Mouse (Mus musculus): ENCODE measurements around the gene Kctd11. TPM values are rescaled to one million over a fixed set of nuclear protein-coding genes. Genes with fewer than 3 reads are reported as not detected.
A peak's percentile ranks its signal among the peaks of the same experiment; 100 is the strongest.

The Kctd11 gene
- polyA plus RNA-seq, 1 experiment = 20.7 TPM

DNA sequence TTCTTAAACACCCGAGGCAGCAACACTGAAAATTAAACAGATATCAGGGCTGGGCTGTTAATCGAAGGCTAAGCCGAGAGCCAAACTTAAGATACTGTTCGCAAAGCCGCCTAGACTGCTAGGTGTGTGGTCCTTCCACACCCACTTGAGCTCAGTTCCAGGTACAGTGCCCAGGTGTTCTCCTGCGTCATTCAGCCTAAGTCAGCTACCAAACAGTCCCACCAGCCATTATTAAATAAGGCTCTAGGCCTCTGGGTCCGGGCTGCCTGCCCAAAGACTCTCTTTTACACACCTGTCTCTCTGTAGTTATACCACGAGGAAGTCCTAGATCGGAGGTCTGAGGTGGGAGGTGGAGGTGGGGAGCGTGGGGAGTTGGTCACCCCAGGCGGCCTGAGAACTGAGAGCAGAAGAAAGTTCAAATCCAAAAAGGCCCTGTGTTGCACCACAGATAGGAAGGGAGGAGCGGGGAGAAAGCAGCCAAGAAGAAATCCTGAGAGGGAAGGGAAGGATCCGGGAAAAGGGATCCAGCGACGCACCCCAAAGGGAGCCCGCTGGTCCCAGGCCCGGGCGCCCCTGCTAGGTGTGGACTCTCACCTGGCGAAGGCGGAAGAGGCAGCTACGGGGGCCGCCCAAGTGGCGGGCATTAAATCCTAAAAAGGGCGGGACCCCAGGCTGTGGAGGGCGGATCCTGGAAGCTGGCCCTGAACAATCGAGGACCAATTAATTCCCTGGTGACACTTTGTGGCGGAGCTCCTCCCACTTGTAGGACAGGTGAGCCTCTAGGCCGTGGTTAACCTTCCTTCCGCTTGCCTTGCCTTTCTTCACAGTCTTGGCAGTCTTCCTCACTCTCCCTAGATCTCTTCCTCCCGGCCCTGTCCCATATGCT, 22.9 kb downstream of the Kctd11 start, which contains the start of gene Tnk1:
Tnk1 (minus strand) TSS at position 618 of the 886 bp plus-strand sequence.
- Histone ChIP-seq H3K4me3 (ENCODE audit: insufficient read depth, low read length) (no peak within 1 kb of the TSS), H3K4me1 (ENCODE audit: control insufficient read depth, insufficient read depth, low read length) (no peaks in the 10 kb centered on the region), H3K27ac (ENCODE audit: insufficient read depth, low read length) (no peak within 1 kb of the TSS)
- TF ChIP-seq POLR2A (IDR thresholded peaks at IDR 0.05; ENCODE audit: low read depth, low read length) (no peak), CTCF (IDR thresholded peaks at IDR 0.05; ENCODE audit: borderline replicate concordance, insufficient read depth, low read length) (no peak)

DNA sequence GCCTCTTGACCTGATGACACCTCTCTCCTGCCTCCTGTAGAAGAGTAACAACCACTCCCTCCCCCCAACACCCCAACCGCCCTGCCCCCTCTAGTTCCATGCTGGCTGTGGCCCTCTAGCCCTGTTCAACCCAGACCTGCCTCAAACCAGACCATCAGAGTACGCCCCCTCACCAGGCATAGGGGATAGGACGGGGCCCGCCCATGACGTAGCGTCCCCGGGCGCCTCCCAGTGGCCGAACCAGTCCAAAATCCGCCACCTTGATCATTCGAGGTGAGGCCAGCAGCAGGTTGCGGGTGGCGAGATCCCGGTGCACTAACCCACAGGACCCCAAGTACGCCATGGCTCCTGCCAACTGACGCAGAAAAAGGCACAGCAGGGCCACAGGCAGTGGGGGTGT, 25.9 kb downstream of the Kctd11 start:
- Histone ChIP-seq H3K4me1 (ENCODE audit: control insufficient read depth, insufficient read depth, low read length) (no peaks in the 10 kb centered on the region), H3K4me3 (ENCODE audit: insufficient read depth, low read length) (no peak overlapping the region), H3K27ac (ENCODE audit: insufficient read depth, low read length) (no peak overlapping the region)
- no peak for TF ChIP-seq POLR2A (IDR thresholded peaks at IDR 0.05; ENCODE audit: low read depth, low read length)
- 0 out of 2 replicates have a peak, but pooled peaks have one; percentile 7 for TF ChIP-seq CTCF (IDR thresholded peaks at IDR 0.05; ENCODE audit: borderline replicate concordance, insufficient read depth, low read length)

DNA sequence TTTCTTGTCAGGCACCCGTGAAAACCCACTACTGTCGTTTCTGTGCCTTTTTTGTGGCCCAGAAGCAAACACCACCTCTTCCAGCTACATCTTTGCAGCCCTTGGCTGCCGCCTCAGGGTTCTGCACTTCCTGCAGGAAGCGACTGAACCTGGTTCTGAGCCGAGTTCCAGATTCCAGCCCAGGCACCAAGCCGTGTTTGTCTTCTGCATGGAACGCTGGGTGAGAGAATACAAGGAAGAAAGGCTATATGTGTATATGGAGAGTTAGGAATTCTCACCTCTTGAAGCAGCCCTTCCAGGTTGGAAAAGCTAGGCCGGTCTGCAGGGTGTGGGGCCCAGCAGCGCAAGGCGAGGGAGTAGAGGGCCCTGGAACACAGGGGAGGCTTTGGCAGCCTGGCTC, 26.5 kb downstream of the Kctd11 start:
- H3K4me1 ChIP-seq (ENCODE audit: control insufficient read depth, insufficient read depth, low read length) = no peaks in the 10 kb centered on the region
- no peak overlapping the region for H3K27ac ChIP-seq (ENCODE audit: insufficient read depth, low read length)
- H3K4me3 ChIP-seq (ENCODE audit: insufficient read depth, low read length) = no peak overlapping the region
- TF ChIP-seq POLR2A (IDR thresholded peaks at IDR 0.05; ENCODE audit: low read depth, low read length) = no peak
- TF ChIP-seq CTCF (IDR thresholded peaks at IDR 0.05; ENCODE audit: borderline replicate concordance, insufficient read depth, low read length) = no peak

DNA sequence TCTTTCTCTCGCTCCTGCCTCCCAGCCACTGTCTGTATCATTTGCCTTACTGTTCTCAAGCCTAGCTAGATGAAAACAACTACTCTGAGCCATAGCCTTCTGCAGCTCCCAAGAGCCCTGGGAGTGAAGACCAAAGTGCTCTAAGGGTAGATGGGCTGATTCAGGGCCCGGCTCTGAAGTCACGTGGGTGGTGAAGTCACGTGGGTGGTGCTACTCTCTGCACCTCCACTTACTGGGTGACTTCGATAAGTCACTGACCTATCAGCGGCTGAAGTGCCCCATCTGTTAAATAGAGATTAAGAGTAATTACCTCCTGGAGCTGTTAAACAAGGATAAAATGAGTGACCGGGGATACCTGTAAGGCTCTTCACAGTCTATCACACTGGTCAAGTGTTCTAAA, 27.2 kb downstream of the Kctd11 start:
- TF ChIP-seq CTCF (IDR thresholded peaks at IDR 0.05; ENCODE audit: borderline replicate concordance, insufficient read depth, low read length) (no peak), POLR2A (IDR thresholded peaks at IDR 0.05; ENCODE audit: low read depth, low read length) (peak; percentile 35; the same call in 1 of the 2 replicates)
- no peak overlapping the region for H3K27ac ChIP-seq (ENCODE audit: insufficient read depth, low read length)
- H3K4me3 ChIP-seq (ENCODE audit: insufficient read depth, low read length) = no peak overlapping the region
- no peaks in the 10 kb centered on the region for H3K4me1 ChIP-seq (ENCODE audit: control insufficient read depth, insufficient read depth, low read length)

DNA sequence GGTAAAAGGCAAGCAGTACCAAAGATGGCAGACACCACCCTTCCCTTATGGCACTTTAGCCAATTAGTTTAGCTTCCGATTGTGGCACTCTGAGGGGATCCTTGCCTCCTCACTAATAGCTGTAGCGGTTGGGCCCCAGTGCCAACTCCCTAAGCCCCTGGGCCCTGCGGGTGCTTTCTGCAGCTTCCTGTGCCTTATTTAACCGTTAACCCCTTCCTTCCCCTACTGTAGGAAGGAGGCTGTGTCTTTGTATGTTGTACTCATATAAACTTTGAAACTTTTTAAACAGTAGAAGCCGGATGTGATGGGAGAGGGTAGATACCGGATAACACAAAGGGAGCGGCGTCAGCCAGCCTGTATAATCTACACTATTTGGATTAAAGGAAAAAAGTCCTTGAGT, 30.5 kb downstream of the Kctd11 start:
- Histone ChIP-seq H3K4me3 (ENCODE audit: insufficient read depth, low read length) (no peak overlapping the region), H3K27ac (ENCODE audit: insufficient read depth, low read length) (no peak overlapping the region), H3K4me1 (ENCODE audit: control insufficient read depth, insufficient read depth, low read length) (no peaks in the 10 kb centered on the region)
- TF ChIP-seq POLR2A (IDR thresholded peaks at IDR 0.05; ENCODE audit: low read depth, low read length) (no peak), CTCF (IDR thresholded peaks at IDR 0.05; ENCODE audit: borderline replicate concordance, insufficient read depth, low read length) (no peak)

DNA sequence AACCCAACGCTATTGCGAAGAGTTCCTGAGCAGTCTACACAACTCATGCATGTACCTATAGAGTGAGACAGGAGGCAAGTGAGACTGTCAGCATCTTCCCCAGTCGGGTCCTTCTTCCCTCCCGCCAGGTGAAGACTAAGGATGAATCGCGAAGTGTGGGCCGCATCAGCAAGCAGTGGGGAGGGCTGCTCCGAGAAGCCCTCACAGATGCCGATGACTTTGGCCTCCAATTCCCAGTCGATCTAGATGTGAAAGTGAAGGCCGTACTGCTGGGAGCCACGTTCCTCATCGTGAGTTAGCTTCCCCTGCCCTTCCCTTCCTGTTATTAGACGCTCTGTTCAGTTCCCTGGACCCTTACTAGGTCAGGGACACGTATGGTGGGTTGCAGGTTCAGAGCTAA, 31.3 kb downstream of the Kctd11 start:
- Histone ChIP-seq H3K27ac (ENCODE audit: insufficient read depth, low read length) (no peak overlapping the region), H3K4me1 (ENCODE audit: control insufficient read depth, insufficient read depth, low read length) (peaks cover 5% of the 10 kb centered on the region), H3K4me3 (ENCODE audit: insufficient read depth, low read length) (no peak overlapping the region)
- no peak; the same call in 1 of the 2 replicates for TF ChIP-seq POLR2A (IDR thresholded peaks at IDR 0.05; ENCODE audit: low read depth, low read length)
- TF ChIP-seq CTCF (IDR thresholded peaks at IDR 0.05; ENCODE audit: borderline replicate concordance, insufficient read depth, low read length) = no peak

DNA sequence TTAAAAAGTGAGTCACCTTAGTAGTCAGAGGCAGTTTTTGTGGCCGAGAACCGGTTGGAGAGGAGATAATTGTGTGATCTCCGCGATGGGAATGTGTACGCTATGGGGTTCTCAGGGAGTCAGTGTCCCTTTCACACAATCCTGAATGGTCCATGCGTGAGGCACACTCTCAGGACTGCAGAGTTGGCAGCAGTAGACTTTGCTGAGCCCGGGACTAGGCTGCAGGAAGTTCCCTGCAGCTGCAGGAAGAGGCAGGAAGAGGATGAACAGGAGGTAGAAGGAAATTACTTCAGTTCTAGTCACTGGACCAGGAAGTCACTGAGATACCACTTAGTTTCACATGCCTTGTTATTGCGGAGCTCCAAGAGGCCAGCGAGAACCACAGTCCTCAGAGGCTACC, 32.1 kb downstream of the Kctd11 start:
- H3K27ac ChIP-seq (ENCODE audit: insufficient read depth, low read length) = no peak overlapping the region
- no peak overlapping the region for H3K4me3 ChIP-seq (ENCODE audit: insufficient read depth, low read length)
- TF ChIP-seq POLR2A (IDR thresholded peaks at IDR 0.05; ENCODE audit: low read depth, low read length) (no peak), CTCF (IDR thresholded peaks at IDR 0.05; ENCODE audit: borderline replicate concordance, insufficient read depth, low read length) (no peak)
- H3K4me1 ChIP-seq (ENCODE audit: control insufficient read depth, insufficient read depth, low read length) = peaks cover 5% of the 10 kb centered on the region

DNA sequence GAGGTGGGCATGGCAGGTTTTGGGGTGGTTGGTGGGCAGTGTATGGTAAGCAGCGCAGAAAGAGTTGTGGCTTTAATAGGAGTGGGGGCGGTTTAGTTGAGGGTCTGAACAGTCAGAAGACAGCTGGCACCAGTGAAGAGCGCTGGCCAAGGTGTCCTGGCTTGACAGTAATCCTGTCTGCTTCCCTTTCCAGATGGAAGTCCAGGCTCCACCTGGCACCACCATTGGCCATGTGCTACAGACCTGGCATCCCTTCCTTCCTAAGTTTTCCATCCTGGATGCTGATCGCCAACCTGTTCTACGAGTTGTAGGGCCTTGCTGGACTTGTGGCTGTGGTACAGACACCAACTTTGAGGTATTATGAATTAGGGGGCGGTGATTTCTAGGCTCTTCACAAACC, 33.2 kb downstream of the Kctd11 start:
- Histone ChIP-seq H3K27ac (ENCODE audit: insufficient read depth, low read length) (no peak overlapping the region), H3K4me3 (ENCODE audit: insufficient read depth, low read length) (no peak overlapping the region), H3K4me1 (ENCODE audit: control insufficient read depth, insufficient read depth, low read length) (peaks cover 5% of the 10 kb centered on the region)
- TF ChIP-seq POLR2A (IDR thresholded peaks at IDR 0.05; ENCODE audit: low read depth, low read length) (no peak), CTCF (IDR thresholded peaks at IDR 0.05; ENCODE audit: borderline replicate concordance, insufficient read depth, low read length) (no peak)

DNA sequence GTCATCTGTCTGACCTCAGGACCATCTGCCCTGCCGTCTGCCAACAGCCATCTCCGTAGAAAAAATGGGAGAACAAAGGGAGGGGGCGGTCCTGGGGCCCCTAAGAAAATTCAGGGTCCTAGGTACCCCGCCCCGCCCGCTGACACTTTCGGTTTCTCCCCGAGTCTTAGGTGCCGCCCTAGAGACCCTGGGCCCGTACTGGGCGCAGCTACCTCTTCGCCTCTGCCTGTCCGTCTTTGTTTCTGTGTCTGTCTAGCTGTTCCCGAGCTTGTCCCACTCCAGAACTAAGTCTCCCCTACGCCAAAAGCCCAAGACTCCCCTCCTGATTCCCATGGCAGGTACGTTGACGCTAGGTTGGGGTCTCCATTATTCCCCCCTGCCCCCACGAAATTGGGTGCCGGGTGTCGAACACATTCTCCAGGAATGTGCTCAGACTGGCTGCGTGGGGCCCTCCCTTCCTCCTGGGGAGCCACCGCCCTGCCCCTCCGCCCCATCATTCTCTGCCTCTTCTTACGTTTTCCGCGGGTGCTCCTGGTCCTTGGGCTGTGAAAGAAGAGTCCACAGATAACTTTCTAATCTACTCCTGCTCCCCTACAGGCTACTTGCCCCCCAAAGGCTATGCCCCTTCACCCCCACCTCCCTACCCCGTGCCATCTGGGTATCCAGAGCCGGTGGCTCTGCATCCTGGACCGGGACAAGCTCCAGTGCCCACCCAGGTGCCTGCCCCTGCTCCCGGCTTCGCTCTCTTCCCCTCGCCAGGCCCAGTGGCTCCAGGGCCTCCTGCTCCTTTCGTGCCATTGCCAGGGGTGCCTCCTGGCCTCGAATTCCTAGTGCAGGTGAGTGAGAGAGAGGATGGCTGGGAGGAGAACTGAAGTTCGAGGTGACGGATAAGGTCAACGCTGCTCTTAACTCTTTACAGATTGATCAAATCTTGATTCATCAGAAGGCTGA, 34.2 kb downstream of the Kctd11 start:
- H3K27ac ChIP-seq (ENCODE audit: insufficient read depth, low read length) = peak overlapping the region; percentile 50
- peaks cover 5% of the 10 kb centered on the region for H3K4me1 ChIP-seq (ENCODE audit: control insufficient read depth, insufficient read depth, low read length)
- TF ChIP-seq CTCF (IDR thresholded peaks at IDR 0.05; ENCODE audit: borderline replicate concordance, insufficient read depth, low read length) = no peak
- TF ChIP-seq POLR2A (IDR thresholded peaks at IDR 0.05; ENCODE audit: low read depth, low read length) = peak; percentile 56; the same call in 1 of the 2 replicates
- peak overlapping the region; percentile 80 for H3K4me3 ChIP-seq (ENCODE audit: insufficient read depth, low read length)

All from embryonic fibroblast, embryonic 13.5 days (primary cell).